Mouse (Mus musculus): ENCODE results near the gene Dnajc6. TPM values are rescaled to one million over a fixed set of nuclear protein-coding genes. Genes with fewer than 3 reads are reported as not detected.

Dnajc6 gene
- polyA plus RNA-seq (2014; fragmentation: Illumina TruSeq; extraction: RNeasy Lipid Tissue Mini Kit (QIAGEN cat#74804); ENCODE audit: low read depth, low replicate concordance), result 0.81 TPM

GRCm38 (mm10) chr4:101496534-101497237 is at the start of gene Dnajc6:
Dnajc6 (plus strand) TSS chr4:101496648.

GRCm38 (mm10) chr4:101647196-101647905 is 150.9 kb downstream of the Dnajc6 start, which contains the start of gene Leprot:
Leprot (plus strand) TSS chr4:101647718.

Other genes with a start within 250 kb of the Dnajc6 start
- gene Jak1, start 231.4 kb upstream of the Dnajc6 start, polyA plus RNA-seq (2014; fragmentation: Illumina TruSeq; extraction: RNeasy Lipid Tissue Mini Kit (QIAGEN cat#74804); ENCODE audit: low read depth, low replicate concordance), result 94.6 TPM
- 23.9 TPM for gene Ak4, start 77.4 kb upstream of the Dnajc6 start, polyA plus RNA-seq (2014; fragmentation: Illumina TruSeq; extraction: RNeasy Lipid Tissue Mini Kit (QIAGEN cat#74804); ENCODE audit: low read depth, low replicate concordance)
- 38.3 TPM for gene Leprot, start 151.1 kb downstream of the Dnajc6 start, polyA plus RNA-seq (2014; fragmentation: Illumina TruSeq; extraction: RNeasy Lipid Tissue Mini Kit (QIAGEN cat#74804); ENCODE audit: low read depth, low replicate concordance)
- gene Lepr, start 220.8 kb downstream of the Dnajc6 start, polyA plus RNA-seq (2014; fragmentation: Illumina TruSeq; extraction: RNeasy Lipid Tissue Mini Kit (QIAGEN cat#74804); ENCODE audit: low read depth, low replicate concordance), result 2.7 TPM